Mouse (Mus musculus) midbrain, postnatal 0 days (tissue): ENCODE measurements around the gene Cdc40. TPM values are rescaled to one million over a fixed set of nuclear protein-coding genes. Genes with fewer than 3 reads are reported as not detected.

Experiments
- ATAC-seq: fragments of 200-750 bp; cut with Nextera tagmentation; 2 replicates; pipeline ENCODE4 v1.8.0; 2017; ENCODE audit warnings: moderate number of reproducible peaks, mild to moderate bottlenecking, moderate TSS enrichment, moderate library complexity; ENCODE audit not compliant: low FRiP score
- DNase-seq: peaks from one replicate; pipeline ENCODE4 v3.0.0-alpha.2; 2015; ENCODE audit warnings: low spot score
- H3K27ac ChIP-seq: fragments of 300-500 bp; sonication (generic); 2 replicates; pipeline ENCODE4 v1.5.1; 2014; ENCODE audit warnings: low read depth, mild to moderate bottlenecking, low read length, mixed read lengths
- H3K27me3 ChIP-seq: fragments of 300-500 bp; sonication (generic); 2 replicates; pipeline ENCODE4 v1.6.1; 2014; ENCODE audit warnings: low read length, control low read depth, mixed read lengths; ENCODE audit not compliant: insufficient read depth
- H3K36me3 ChIP-seq: fragments of 300-500 bp; sonication (generic); 2 replicates; pipeline ENCODE4 v1.6.1; 2014; ENCODE audit warnings: low read length, control low read depth, mixed read lengths; ENCODE audit not compliant: insufficient read depth
- H3K4me1 ChIP-seq: fragments of 300-500 bp; sonication (generic); 2 replicates; pipeline ENCODE4 v1.6.1; 2014; ENCODE audit warnings: mild to moderate bottlenecking, control low read depth, antibody characterized with exemption, low read length, mixed read lengths; ENCODE audit not compliant: insufficient read depth
- H3K4me2 ChIP-seq: fragments of 300-500 bp; sonication (generic); 2 replicates; pipeline ENCODE4 v1.6.1; 2014; ENCODE audit warnings: low read depth, mild to moderate bottlenecking, low read length, mixed read lengths; ENCODE audit not compliant: poor library complexity, severe bottlenecking
- H3K4me3 ChIP-seq: fragments of 300-500 bp; sonication (generic); 2 replicates; pipeline ENCODE4 v1.5.1; 2014; ENCODE audit warnings: low read depth, mild to moderate bottlenecking, low read length, moderate library complexity
- H3K9ac ChIP-seq: fragments of 300-500 bp; sonication (generic); replicated peaks from 2 replicates; pipeline ENCODE4 v1.6.1; 2014; ENCODE audit warnings: mild to moderate bottlenecking, low read length, moderate library complexity, mixed read lengths; ENCODE audit not compliant: poor library complexity, severe bottlenecking
- H3K9me3 ChIP-seq: fragments of 300-500 bp; sonication (generic); 2 replicates; pipeline ENCODE4 v1.6.1; 2016; ENCODE audit warnings: low read length, control low read depth
- CTCF ChIP-seq: IDR thresholded peaks from 2 replicates; pipeline ENCODE4 v1.5.1; 2016; ENCODE audit warnings: antibody characterized with exemption, mild to moderate bottlenecking
- WGBS: fragments of 180-500 bp; shearing (Covaris S2); extraction: QIAGEN DNeasy Blood & Tissue Kit; methylation state at CpG from one replicate; pipeline ENCODE4 v1.1.7; 2014; 5-methylcytosine and 5-hydroxymethylcytosine counted together
- polyA plus RNA-seq: library from polyadenylated mRNA; unstranded; fragments of >200 nt; fragmentation: Nextera tagmentation; extraction: Ambion mirVana; gene quantifications from 2 replicates; pipeline ENCODE4 v1.2.1, GENCODE M21; 2015
- total RNA-seq: library from RNA; depleted of rRNA; stranded (reverse); fragments of >200 nt; gene quantifications from 2 replicates; pipeline ENCODE4 v1.2.3, GENCODE M21; 2014

Cdc40 gene
- total and polyA plus RNA-seq, 2 experiments from 2014 or later: 13.7 to 19.8 TPM

DNA sequence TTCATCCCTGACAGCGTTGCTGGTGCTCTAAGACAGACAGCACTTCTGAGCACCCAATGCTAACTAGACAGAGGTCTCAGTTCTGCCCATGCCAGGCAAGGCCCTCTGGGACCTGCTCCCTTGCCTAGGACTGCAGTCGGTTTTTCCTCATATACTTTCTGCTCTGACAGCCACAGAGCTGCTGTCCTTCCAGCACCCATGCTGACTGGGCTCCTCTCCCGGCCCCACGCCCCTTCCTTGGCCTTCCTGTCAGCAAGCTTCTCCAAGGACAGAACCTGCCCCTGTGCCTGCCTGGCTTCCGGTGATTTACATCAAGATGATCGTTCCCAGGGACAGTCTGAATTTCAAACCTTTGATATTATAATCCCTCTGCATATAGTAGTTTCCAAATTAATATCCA lies 37.5 kb downstream of the Cdc40 start:
- ATAC-seq (no peak), DNase-seq (no peak)
- H3K4me1 ChIP-seq: no peaks in the 10 kb centered on the region
- H3K27ac ChIP-seq: no peak overlapping the region
- WGBS: 89% methylated on average over 6 of the region's 6 CpGs
- H3K36me3 ChIP-seq: peaks cover 28% of the 10 kb centered on the region
- TF ChIP-seq CTCF: no peak
- no peak overlapping the region for H3K4me3 ChIP-seq
- no peak overlapping the region for H3K4me2 ChIP-seq
- no peak overlapping the region for H3K9ac ChIP-seq
- no peaks in the 10 kb centered on the region for H3K27me3 ChIP-seq
- H3K9me3 ChIP-seq: no peaks in the 10 kb centered on the region

DNA sequence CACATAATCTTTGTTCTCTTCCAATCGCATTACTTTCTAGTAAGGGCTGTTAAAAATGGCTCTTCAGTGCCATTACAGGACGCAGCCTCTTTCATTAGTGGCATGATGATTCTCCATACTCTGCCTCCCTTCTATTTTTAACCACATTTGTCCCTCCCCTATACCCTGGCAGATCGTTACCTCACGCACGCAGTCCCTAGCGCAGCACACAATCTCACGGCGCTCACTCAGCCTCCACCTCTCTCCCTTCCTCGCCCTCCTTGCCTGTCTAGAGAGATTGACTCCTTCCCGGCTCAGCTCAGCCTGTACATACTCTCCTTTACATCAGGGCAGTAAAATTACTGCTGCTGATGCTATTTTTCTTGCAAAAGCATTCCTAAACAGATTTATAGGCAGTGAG lies 38.6 kb downstream of the Cdc40 start:
- Histone ChIP-seq H3K27ac (no peak overlapping the region), H3K9ac (no peak overlapping the region), H3K4me3 (no peak overlapping the region), H3K4me1 (no peaks in the 10 kb centered on the region), H3K27me3 (no peaks in the 10 kb centered on the region), H3K4me2 (no peak overlapping the region), H3K9me3 (no peaks in the 10 kb centered on the region), H3K36me3 (peaks cover 30% of the 10 kb centered on the region)
- TF ChIP-seq CTCF: no peak
- ATAC-seq (no peak), DNase-seq (no peak)
- WGBS: 66% methylated on average over 10 of the region's 10 CpGs

DNA sequence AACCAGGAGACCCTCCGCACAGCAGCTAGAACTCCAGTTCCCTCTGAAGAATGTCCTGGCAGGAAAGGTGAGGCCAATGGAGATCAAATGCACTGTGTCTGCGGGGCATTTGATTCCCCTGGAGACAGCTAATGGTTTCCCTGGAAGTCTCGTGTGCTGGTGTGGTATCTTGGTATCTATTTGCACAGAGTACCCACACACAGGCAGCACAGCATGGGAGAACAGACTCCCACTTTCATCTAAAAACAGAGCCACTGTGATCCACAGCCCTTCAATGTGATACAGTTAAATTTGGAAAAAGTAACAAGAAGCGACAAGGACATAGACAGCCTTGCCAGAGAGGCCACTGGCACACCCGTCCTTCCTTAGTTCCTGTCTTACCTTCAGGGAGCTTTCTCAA lies 39.3 kb downstream of the Cdc40 start:
- H3K4me2 ChIP-seq: no peak overlapping the region
- no peaks in the 10 kb centered on the region for H3K27me3 ChIP-seq
- 77% methylated on average over 5 of the region's 5 CpGs for WGBS
- DNase-seq (no peak), ATAC-seq (no peak)
- H3K36me3 ChIP-seq: peaks cover 30% of the 10 kb centered on the region
- TF ChIP-seq CTCF: no peak
- H3K4me1 ChIP-seq: no peaks in the 10 kb centered on the region
- H3K4me3 ChIP-seq: no peak overlapping the region
- no peak overlapping the region for H3K9ac ChIP-seq
- no peak overlapping the region for H3K27ac ChIP-seq
- H3K9me3 ChIP-seq: no peaks in the 10 kb centered on the region

DNA sequence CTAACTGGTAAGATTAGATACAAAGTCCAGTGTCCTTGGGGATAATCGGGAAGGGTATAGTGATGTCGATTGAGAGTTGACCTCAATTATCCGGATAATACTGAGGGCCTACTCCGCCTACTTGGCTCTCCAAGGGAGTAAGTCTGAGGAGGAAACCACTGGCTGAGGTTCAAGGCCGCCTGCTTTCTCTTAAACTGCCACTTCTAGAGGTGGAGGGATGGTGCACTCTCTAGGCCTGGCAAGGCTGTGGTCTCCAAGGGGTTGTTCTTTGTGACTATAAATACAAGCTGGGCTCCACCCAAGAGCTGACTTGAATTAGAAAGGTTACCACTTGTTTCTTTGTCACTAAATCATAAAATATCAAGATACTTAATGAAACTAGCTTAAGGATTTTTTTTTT lies 43.0 kb downstream of the Cdc40 start:
- ATAC-seq (no peak), DNase-seq (no peak)
- no peak for TF ChIP-seq CTCF
- Histone ChIP-seq H3K4me1 (no peaks in the 10 kb centered on the region), H3K4me2 (no peak overlapping the region), H3K27ac (no peak overlapping the region), H3K27me3 (no peaks in the 10 kb centered on the region), H3K4me3 (no peak overlapping the region), H3K9me3 (no peaks in the 10 kb centered on the region), H3K36me3 (peaks cover 20% of the 10 kb centered on the region), H3K9ac (no peak overlapping the region)
- WGBS: 86% methylated on average over 5 of the region's 5 CpGs

DNA sequence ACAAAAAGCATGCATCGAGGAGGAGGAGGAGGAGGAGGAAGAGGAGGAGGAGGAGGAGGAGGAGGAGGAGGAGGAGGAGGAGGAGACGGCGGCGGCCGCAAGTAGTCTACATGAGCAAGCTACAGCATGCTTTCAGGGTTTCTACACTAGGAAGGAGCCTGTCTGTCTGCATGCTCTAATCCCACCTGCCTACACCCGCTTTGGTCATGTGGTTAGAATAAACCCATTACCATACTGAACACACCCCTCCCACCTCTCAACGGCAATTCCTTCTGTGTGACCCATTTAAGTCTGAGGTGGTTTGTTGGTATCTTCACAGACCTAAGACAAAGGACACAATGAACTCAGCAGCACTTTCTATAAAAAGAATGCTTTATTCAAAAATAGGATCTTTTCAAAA lies 51.8 kb downstream of the Cdc40 start:
- no peak overlapping the region for H3K9ac ChIP-seq
- no peak overlapping the region for H3K4me3 ChIP-seq
- H3K9me3 ChIP-seq: no peaks in the 10 kb centered on the region
- no peaks in the 10 kb centered on the region for H3K27me3 ChIP-seq
- no peak overlapping the region for H3K27ac ChIP-seq
- no peaks in the 10 kb centered on the region for H3K4me1 ChIP-seq
- peaks cover 12% of the 10 kb centered on the region; the same call in 1 of the 2 replicates for H3K36me3 ChIP-seq
- ATAC-seq (no peak), DNase-seq (no peak)
- 90% methylated on average over 7 of the region's 7 CpGs for whole genome bisulfite sequencing
- no peak for TF ChIP-seq CTCF
- H3K4me2 ChIP-seq: no peak overlapping the region

DNA sequence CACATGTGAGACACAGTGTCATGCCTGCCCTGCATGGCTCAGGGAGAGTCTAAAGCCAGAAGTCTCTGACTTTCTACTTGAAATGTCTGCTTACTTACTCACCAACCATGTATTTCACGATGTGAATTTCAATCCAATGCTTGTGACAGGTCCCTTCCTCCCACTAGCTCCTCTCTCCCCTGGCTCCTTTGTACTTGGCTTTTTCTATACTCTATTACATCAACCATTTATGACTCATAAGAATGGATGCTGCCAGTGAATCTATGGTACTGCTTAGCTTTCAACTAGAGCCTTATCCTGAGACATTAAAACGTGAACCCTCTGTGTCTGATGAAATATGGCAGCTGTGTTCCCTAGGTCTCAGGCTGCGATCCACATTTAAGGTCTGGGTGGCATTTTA lies 52.8 kb downstream of the Cdc40 start:
- Histone ChIP-seq H3K4me3 (no peak overlapping the region), H3K4me2 (no peak overlapping the region), H3K36me3 (peaks cover 12% of the 10 kb centered on the region; the same call in 1 of the 2 replicates), H3K9ac (no peak overlapping the region), H3K9me3 (no peaks in the 10 kb centered on the region), H3K27ac (no peak overlapping the region), H3K4me1 (no peaks in the 10 kb centered on the region), H3K27me3 (no peaks in the 10 kb centered on the region)
- no peak for DNase-seq
- no peak for ATAC-seq
- WGBS: 91% methylated on average over 3 of the region's 3 CpGs
- TF ChIP-seq CTCF: no peak
